Mouse (Mus musculus) olfactory bulb, adult 2 months (tissue): ENCODE data around the gene Fgfr2. TPM values are rescaled to one million over a fixed set of nuclear protein-coding genes. Genes with fewer than 3 reads are reported as not detected.

Experiments
- H3K27ac ChIP-seq: fragments of 200-500 bp; 2 replicates; pipeline ENCODE4 v1.5.1; 2012; ENCODE audit warnings: low read depth, low read length; ENCODE audit not compliant: insufficient read depth
- H3K4me1 ChIP-seq: fragments of 200-500 bp; 2 replicates; pipeline ENCODE4 v1.6.1; 2012; ENCODE audit warnings: low read length; ENCODE audit not compliant: control insufficient read depth, insufficient read depth
- H3K4me3 ChIP-seq: fragments of 200-500 bp; 2 replicates; pipeline ENCODE4 v1.5.1; 2012; ENCODE audit warnings: mild to moderate bottlenecking, low read depth, low read length, moderate library complexity; ENCODE audit not compliant: insufficient read depth
- CTCF ChIP-seq: fragments of 200-500 bp; IDR thresholded peaks from 2 replicates; pipeline ENCODE4 v1.5.1; 2012; ENCODE audit warnings: low read depth, mild to moderate bottlenecking, low read length, moderate library complexity; ENCODE audit not compliant: insufficient read depth
- POLR2A ChIP-seq: fragments of 200-500 bp; IDR thresholded peaks from 2 replicates; pipeline ENCODE4 v1.6.1; 2012; ENCODE audit warnings: mild to moderate bottlenecking, low read depth, low read length, moderate library complexity; ENCODE audit not compliant: insufficient read depth
- WGBS: fragments of 180-500 bp; shearing (Covaris S2); methylation state at CpG from one replicate; pipeline ENCODE4 v1.1.7; 2018; 5-methylcytosine and 5-hydroxymethylcytosine counted together
- polyA plus RNA-seq: library from polyadenylated mRNA; stranded (reverse); fragments of >200 nt; gene quantifications from 2 replicates; pipeline ENCODE4 v1.2.4, GENCODE M21; 2012; ENCODE audit warnings: low replicate concordance; ENCODE audit not compliant: missing spikeins, insufficient read depth, insufficient read length

Gene Fgfr2
- polyA plus RNA-seq, 1 experiment, result not detected

DNA sequence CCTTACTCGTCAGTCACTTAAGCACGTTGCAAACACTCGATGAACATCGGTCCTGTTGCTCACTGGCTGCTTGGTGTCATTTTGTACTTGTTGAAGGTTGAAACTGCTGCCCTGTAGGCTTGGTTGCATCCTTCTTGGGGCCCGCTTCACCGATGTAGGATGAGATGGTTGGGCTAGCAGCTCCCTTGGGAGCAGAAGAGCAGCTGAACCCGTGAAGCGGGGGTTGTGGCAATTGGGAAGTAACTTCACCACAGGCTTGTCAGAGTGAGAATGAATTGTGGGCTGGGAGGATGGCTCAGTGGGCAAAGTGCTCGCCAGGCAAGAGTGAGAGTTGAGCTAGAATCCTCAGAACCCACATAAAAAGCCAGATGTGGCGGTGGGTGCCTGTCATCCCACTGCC is 2294.7 kb downstream of the Fgfr2 start:
- H3K4me1 ChIP-seq, result peaks cover 14% of the 10 kb centered on the region
- WGBS, result 87% methylated on average over 10 of the region's 10 CpGs
- no peak overlapping the region for H3K27ac ChIP-seq
- TF ChIP-seq POLR2A (no peak), CTCF (no peak)
- no peak overlapping the region for H3K4me3 ChIP-seq

DNA sequence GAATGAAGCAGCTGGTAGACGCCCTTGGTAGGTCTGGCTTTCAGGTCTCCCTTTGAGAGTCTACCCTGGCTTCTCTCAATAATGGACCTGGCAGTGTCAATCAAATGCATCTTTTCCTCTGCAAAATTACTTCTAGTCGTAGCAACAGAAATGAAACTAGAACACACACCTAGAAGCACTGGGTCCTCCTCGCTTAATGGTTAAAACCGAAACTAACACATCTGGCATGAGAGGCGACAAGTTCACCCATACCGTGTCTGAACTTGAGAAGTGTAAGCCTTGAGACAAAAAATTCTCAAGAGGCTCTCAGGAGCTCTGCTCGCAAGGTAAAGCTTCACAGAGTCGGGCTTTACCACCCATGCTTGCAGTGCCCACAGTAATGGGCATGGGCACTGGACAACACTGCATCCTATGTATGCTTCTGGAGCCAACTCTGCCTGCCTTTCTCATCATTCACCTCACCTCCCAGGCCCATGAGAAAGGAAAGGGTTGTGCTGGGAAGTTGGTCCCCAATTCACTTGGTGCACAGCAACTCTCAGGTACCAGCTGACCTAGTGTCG is 2295.2 kb downstream of the Fgfr2 start:
- 91% methylated on average over 9 of the region's 9 CpGs for WGBS

DNA sequence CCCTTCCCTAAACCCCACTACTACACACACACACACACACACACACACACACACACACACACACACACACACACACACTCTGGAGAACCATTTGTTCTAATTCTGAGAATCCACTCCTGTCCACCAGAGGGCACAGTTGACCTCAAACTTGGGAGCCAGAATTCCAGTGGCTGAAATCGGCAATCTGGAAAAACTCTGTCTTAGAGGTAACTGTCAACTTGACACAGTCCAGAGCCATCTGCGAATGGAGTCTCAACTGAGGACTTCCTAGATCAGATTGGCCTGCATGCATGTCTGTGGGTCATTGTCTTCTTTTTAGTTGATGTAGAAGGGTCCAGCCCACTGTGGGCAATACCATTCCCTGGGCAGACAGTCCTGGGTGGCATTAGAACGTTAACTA is 2295.7 kb downstream of the Fgfr2 start:
- Histone ChIP-seq H3K4me3 (no peak overlapping the region), H3K4me1 (peaks cover 14% of the 10 kb centered on the region), H3K27ac (no peak overlapping the region)
- WGBS, result 40% methylated on average over 3 of the region's 3 CpGs
- no peak for TF ChIP-seq POLR2A
- no peak for TF ChIP-seq CTCF

More for the DNA sequence above, 2295.2 kb downstream of the Fgfr2 start:
- peaks cover 14% of the 10 kb centered on the region for H3K4me1 ChIP-seq
- TF ChIP-seq CTCF (no peak), POLR2A (no peak)
- H3K27ac ChIP-seq, result no peak overlapping the region
- no peak overlapping the region for H3K4me3 ChIP-seq

DNA sequence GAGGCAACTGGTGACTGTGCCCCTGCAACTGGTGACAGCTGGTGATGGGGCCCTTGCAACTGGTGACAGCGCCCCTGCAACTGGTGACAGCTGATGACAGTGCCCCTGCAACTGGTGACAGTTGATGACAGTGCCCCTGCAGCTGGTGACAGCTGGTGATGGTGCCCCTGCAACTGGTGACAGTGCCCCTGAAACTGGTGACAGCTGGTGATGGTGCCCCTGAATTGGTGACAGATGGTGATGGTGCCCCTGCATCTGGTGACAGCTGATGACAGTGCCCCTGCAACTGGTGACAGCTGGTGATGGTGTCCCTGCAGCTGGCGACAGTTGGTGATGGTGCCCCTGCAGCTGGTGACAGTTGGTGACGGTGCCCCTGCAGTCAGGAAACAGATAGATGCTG is 2296.8 kb downstream of the Fgfr2 start:
- Histone ChIP-seq H3K27ac (no peak overlapping the region), H3K4me3 (no peak overlapping the region), H3K4me1 (peaks cover 12% of the 10 kb centered on the region)
- 82% methylated on average over 3 of the region's 3 CpGs for WGBS
- no peak for TF ChIP-seq CTCF
- TF ChIP-seq POLR2A, result no peak

DNA sequence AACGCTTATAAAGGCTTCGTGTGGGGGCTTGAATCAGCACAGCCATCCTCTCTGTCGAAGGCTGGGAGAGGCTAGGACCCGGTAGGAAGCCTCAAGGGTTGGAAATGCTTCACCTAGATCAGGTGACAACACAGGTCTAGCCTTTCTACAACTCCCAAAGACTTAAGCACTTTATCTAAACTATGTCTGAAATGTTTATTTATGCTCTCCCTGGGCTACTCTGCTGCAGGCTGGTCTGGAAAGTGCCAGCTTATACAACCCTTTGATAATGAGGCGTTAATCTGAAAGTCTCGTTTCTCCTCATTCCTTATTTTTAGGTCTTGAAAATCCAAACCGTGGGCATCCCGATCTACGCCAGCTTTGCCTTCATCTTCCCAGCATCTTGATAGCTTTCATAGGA is 2299.2 kb downstream of the Fgfr2 start:
- no peak for TF ChIP-seq POLR2A
- no peak for TF ChIP-seq CTCF
- Histone ChIP-seq H3K4me1 (peaks cover 18% of the 10 kb centered on the region), H3K4me3 (no peak overlapping the region), H3K27ac (no peak overlapping the region)
- 84% methylated on average over 9 of the region's 9 CpGs for WGBS

DNA sequence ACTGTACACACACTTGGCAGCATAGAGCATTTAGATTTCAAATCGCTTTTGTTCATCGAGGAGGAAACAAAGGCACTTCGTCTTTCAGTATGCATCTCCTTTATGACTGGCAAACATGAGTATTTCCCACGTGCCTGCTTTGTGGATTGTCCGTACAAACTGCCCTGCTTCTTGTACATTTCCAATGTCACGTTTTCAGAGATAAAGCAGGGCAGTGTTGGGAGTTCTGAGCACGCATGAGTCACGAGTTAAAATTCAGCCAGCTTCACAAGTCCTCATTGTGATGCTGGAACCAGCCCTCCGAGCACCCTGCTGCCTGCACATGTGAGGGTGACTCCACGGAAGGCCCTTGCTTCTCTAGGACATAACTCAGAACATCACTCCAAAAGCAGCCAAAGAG is 2303.5 kb downstream of the Fgfr2 start:
- Histone ChIP-seq H3K27ac (peak overlapping the region; percentile 67), H3K4me3 (no peak overlapping the region), H3K4me1 (peaks cover 12% of the 10 kb centered on the region)
- TF ChIP-seq POLR2A, result no peak
- TF ChIP-seq CTCF, result no peak
- 23% methylated on average over 10 of the region's 10 CpGs for WGBS

DNA sequence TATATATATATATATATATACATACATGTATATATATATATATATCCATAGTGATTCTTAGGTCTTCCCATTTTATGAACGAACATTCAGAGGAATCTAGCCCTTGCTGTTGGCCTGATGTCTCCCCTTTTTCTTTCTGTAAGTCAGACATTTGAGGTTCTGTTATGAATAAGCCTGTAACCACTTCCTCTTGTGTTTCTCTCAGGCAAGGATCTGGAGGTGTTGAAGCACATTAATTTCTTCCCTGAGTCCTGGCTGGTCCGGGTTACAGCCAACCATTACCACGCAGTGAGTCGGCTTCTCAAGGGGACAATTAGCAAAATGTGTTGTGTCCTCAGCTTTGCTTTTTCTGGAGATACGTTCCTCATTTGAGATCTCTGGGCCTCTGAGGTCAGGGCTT is 2304.3 kb downstream of the Fgfr2 start:
- Histone ChIP-seq H3K27ac (no peak overlapping the region), H3K4me3 (no peak overlapping the region), H3K4me1 (peaks cover 12% of the 10 kb centered on the region)
- WGBS, result 48% methylated on average over 5 of the region's 5 CpGs
- TF ChIP-seq CTCF (no peak), POLR2A (no peak)

DNA sequence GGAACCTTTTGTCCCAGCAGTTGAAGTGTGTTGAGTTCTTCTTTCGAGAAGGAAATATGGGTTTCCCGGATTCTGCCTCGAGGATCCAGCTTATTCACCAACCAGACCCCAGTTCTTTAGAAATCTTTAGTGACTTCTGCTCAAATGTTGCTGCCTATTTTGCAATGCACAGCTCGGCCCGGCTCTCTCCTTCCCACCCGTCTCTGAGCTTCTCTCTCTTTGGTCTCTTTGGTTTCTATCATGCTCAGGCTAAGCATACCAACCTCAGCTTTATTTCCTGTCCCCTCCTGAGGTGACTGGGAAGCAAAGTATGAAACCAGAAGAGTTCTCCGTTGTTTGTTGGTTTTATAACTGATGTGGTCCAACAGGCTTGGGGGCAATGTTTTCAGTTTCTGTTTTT is 2306.9 kb downstream of the Fgfr2 start:
- no peak overlapping the region for H3K4me3 ChIP-seq
- no peak for TF ChIP-seq POLR2A
- TF ChIP-seq CTCF, result no peak
- H3K4me1 ChIP-seq, result peaks cover 12% of the 10 kb centered on the region
- H3K27ac ChIP-seq, result no peak overlapping the region
- WGBS, result 85% methylated on average over 7 of the region's 7 CpGs

DNA sequence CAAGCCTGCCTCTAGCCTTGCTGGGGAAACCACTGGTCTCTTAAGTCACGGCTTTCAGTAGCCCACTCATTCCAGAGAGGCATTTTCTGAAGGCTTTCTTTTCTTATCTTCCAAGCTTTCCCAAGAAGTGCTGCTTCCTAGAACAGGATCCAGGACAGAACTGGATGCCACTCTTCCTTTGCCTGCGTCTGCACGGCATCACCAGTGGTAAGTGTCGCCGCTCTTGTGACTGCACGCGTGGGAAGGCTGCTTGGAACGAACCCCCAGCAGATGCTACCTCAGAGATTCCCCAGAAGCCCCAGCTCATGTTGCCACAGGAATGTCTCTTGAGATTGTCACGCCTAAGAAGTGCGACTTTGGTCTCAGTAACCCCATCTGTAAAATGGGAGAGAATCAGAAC is 2307.5 kb downstream of the Fgfr2 start:
- TF ChIP-seq POLR2A (no peak), CTCF (no peak)
- WGBS, result 97% methylated on average over 10 of the region's 10 CpGs
- H3K4me3 ChIP-seq, result no peak overlapping the region
- no peak overlapping the region for H3K27ac ChIP-seq
- H3K4me1 ChIP-seq, result peaks cover 12% of the 10 kb centered on the region

DNA sequence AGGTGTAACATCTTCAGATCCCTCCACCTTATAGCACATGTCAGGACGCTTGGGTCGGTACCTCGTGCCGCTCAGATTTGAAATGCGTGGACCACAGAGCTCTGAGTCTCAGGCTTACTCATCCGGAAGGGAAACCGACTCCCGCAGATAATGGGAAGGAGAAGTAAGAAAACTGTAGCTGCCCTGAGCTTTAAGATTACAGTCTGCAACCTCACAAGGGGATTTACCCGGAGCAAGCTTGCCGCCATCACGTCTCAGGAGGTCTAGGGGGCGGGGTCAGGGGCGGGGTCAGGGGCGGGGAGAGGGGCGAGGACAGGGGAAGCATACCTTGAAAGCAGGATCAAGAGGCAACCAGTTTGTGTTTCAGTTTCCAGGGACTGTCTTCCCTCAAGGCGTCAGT is 2310.7 kb downstream of the Fgfr2 start:
- 41% methylated on average over 16 of the region's 16 CpGs for WGBS
- H3K4me1 ChIP-seq, result peaks cover 9% of the 10 kb centered on the region
- no peak overlapping the region for H3K27ac ChIP-seq
- H3K4me3 ChIP-seq, result no peak overlapping the region
- TF ChIP-seq CTCF (no peak), POLR2A (no peak)
